Mouse (Mus musculus): ENCODE results near the gene Foxp1.

DNA sequence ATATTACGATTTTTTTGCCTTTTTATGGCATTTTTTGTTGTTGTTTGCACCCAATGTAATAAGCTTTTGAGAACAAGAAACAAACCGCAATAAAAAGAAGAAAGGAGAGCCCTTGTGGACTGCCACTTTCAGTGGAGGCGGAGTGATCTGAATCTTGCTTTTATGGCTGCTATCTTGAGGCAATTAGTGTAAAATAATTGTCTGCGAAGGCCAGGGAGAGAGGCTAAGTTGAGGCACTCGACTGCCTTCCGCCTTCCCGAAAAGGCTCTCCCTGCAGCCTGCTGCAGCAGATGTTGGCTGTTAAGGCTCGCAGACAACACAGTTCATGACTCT lies 37.7 kb downstream of the Foxp1 start:
- TF ChIP-seq CTCF (IDR thresholded peaks at IDR 0.05; ENCODE audit: control insufficient read depth, insufficient read depth, low read length) (no peak), POLR2A (IDR thresholded peaks at IDR 0.05; ENCODE audit: borderline replicate concordance, control insufficient read depth, low read depth, low read length) (0 out of 2 replicates have a peak, but pooled peaks have one; percentile 25)

Measured in bone marrow, adult 2 months (tissue).